Mouse (Mus musculus): ENCODE measurements around the gene Gnaq. TPM values are rescaled to one million over a fixed set of nuclear protein-coding genes. Genes with fewer than 3 reads are reported as not detected.

Gene Gnaq
- polyA plus RNA-seq, 1 experiment from 2014 or later, result 18.1 TPM

GRCm38 (mm10) chr19:16133721-16134570, 1.3 kb downstream of the Gnaq start:
- 3% methylated on average over 25 of the region's 25 CpGs for WGBS
- no peak for DNase-seq (ENCODE audit: low spot score)
- H3K9ac ChIP-seq (ENCODE audit: low read length), result peak overlapping the region; percentile 98

DNA sequence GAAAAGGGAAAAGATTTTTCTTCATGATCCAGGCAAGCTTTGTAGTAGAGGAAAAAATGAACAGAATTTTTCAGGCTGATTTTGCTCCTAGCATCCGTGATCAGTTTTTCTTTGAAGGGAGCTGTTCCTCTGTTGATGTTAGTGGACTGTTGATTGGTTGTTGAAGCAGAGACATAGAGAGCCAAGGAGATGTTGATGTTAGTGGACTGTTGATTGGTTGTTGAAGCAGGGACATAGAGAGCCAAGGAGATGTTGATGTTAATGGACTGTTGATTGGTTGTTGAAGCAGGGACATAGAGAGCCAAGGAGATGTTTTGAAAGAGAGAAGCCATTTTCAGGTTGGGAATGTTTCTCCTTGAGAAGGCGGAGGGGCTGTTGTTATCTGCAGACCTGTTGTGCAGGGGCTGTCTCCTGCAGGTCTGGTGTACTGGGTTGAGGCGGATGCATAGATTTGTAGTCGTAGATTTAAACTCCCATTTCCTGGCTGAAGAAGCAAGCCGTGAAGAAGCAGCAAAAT, 5.5 kb downstream of the Gnaq start:
- H3K9ac ChIP-seq (ENCODE audit: low read length), result no peak overlapping the region
- TF ChIP-seq EP300 (optimal IDR thresholded peaks at IDR 0.05), result no peak
- TF ChIP-seq CTCF (IDR thresholded peaks at IDR 0.05; ENCODE audit: low read depth), result no peak
- H3K27ac ChIP-seq (replicated peaks), result no peak overlapping the region
- no peak overlapping the region; the same call in 1 of the 2 replicates for H3K4me2 ChIP-seq (replicated peaks; ENCODE audit: low read depth)
- no peaks in the 10 kb centered on the region for H3K9me3 ChIP-seq (ENCODE audit: control insufficient read depth, low read length)
- 54% methylated on average over 5 of the region's 5 CpGs for WGBS
- H3K36me3 ChIP-seq (ENCODE audit: control insufficient read depth, insufficient read depth, low read length), result no peaks in the 10 kb centered on the region
- ATAC-seq (ENCODE audit: low FRiP score, low TSS enrichment) (no peak), DNase-seq (ENCODE audit: low spot score) (no peak)
- H3K27me3 ChIP-seq (ENCODE audit: control insufficient read depth, insufficient read depth, low read length), result no peaks in the 10 kb centered on the region
- H3K4me3 ChIP-seq (ENCODE audit: low read depth, low read length), result no peak overlapping the region
- peaks cover 13% of the 10 kb centered on the region for H3K4me1 ChIP-seq (replicated peaks; ENCODE audit: control insufficient read depth, insufficient read depth)

More at GRCm38 (mm10) chr19:16133721-16134570, 1.3 kb downstream of the Gnaq start:
- H3K27me3 ChIP-seq (ENCODE audit: control insufficient read depth, insufficient read depth, low read length), result no peaks in the 10 kb centered on the region
- H3K36me3 ChIP-seq (ENCODE audit: control insufficient read depth, insufficient read depth, low read length), result no peaks in the 10 kb centered on the region
- peaks cover 14% of the 10 kb centered on the region for H3K4me1 ChIP-seq (replicated peaks; ENCODE audit: control insufficient read depth, insufficient read depth)
- H3K4me2 ChIP-seq (replicated peaks; ENCODE audit: low read depth), result peak overlapping the region; percentile 75
- peak overlapping the region; percentile 97 for H3K4me3 ChIP-seq (ENCODE audit: low read depth, low read length)
- H3K9me3 ChIP-seq (ENCODE audit: control insufficient read depth, low read length), result no peaks in the 10 kb centered on the region
- ATAC-seq (ENCODE audit: low FRiP score, low TSS enrichment), result no peak
- TF ChIP-seq EP300 (optimal IDR thresholded peaks at IDR 0.05) (no peak), CTCF (IDR thresholded peaks at IDR 0.05; ENCODE audit: low read depth) (no peak)
- peak overlapping the region; percentile 98 for H3K27ac ChIP-seq (replicated peaks)

GRCm38 (mm10) chr19:16140710-16141109, 8.1 kb downstream of the Gnaq start:
- no peak for ATAC-seq (ENCODE audit: low FRiP score, low TSS enrichment)
- H3K9me3 ChIP-seq (ENCODE audit: control insufficient read depth, low read length), result no peaks in the 10 kb centered on the region
- TF ChIP-seq CTCF (IDR thresholded peaks at IDR 0.05; ENCODE audit: low read depth), result no peak
- no peak for TF ChIP-seq EP300 (optimal IDR thresholded peaks at IDR 0.05)
- DNase-seq (ENCODE audit: low spot score), result no peak
- WGBS, result 62% methylated on average over 4 of the region's 4 CpGs
- H3K4me2 ChIP-seq (replicated peaks; ENCODE audit: low read depth), result no peak overlapping the region
- no peak overlapping the region for H3K27ac ChIP-seq (replicated peaks)
- no peaks in the 10 kb centered on the region for H3K27me3 ChIP-seq (ENCODE audit: control insufficient read depth, insufficient read depth, low read length)
- peaks cover 7% of the 10 kb centered on the region for H3K4me1 ChIP-seq (replicated peaks; ENCODE audit: control insufficient read depth, insufficient read depth)
- no peaks in the 10 kb centered on the region for H3K36me3 ChIP-seq (ENCODE audit: control insufficient read depth, insufficient read depth, low read length)
- no peak overlapping the region for H3K4me3 ChIP-seq (ENCODE audit: low read depth, low read length)
- no peak overlapping the region for H3K9ac ChIP-seq (ENCODE audit: low read length)

GRCm38 (mm10) chr19:16141857-16142256, 9.2 kb downstream of the Gnaq start:
- TF ChIP-seq EP300 (optimal IDR thresholded peaks at IDR 0.05) (no peak), CTCF (IDR thresholded peaks at IDR 0.05; ENCODE audit: low read depth) (no peak)
- Histone ChIP-seq H3K27ac (replicated peaks) (no peak overlapping the region), H3K36me3 (ENCODE audit: control insufficient read depth, insufficient read depth, low read length) (no peaks in the 10 kb centered on the region), H3K4me3 (ENCODE audit: low read depth, low read length) (no peak overlapping the region), H3K4me1 (replicated peaks; ENCODE audit: control insufficient read depth, insufficient read depth) (peaks cover 7% of the 10 kb centered on the region), H3K4me2 (replicated peaks; ENCODE audit: low read depth) (no peak overlapping the region), H3K9me3 (ENCODE audit: control insufficient read depth, low read length) (no peaks in the 10 kb centered on the region), H3K9ac (ENCODE audit: low read length) (no peak overlapping the region), H3K27me3 (ENCODE audit: control insufficient read depth, insufficient read depth, low read length) (no peaks in the 10 kb centered on the region)
- WGBS, result 67% methylated on average over 4 of the region's 4 CpGs
- no peak; the same call in 1 of the 2 replicates for ATAC-seq (ENCODE audit: low FRiP score, low TSS enrichment)
- no peak for DNase-seq (ENCODE audit: low spot score)

GRCm38 (mm10) chr19:16142990-16143389, 10.4 kb downstream of the Gnaq start:
- H3K9me3 ChIP-seq (ENCODE audit: control insufficient read depth, low read length), result no peaks in the 10 kb centered on the region
- peaks cover 7% of the 10 kb centered on the region for H3K4me1 ChIP-seq (replicated peaks; ENCODE audit: control insufficient read depth, insufficient read depth)
- DNase-seq (ENCODE audit: low spot score), result no peak
- 92% methylated on average over 10 of the region's 10 CpGs for WGBS
- no peak overlapping the region for H3K9ac ChIP-seq (ENCODE audit: low read length)
- no peak overlapping the region for H3K27ac ChIP-seq (replicated peaks)
- H3K4me2 ChIP-seq (replicated peaks; ENCODE audit: low read depth), result no peak overlapping the region
- no peak for ATAC-seq (ENCODE audit: low FRiP score, low TSS enrichment)
- H3K36me3 ChIP-seq (ENCODE audit: control insufficient read depth, insufficient read depth, low read length), result no peaks in the 10 kb centered on the region
- H3K4me3 ChIP-seq (ENCODE audit: low read depth, low read length), result no peak overlapping the region
- no peak for TF ChIP-seq CTCF (IDR thresholded peaks at IDR 0.05; ENCODE audit: low read depth)
- no peak for TF ChIP-seq EP300 (optimal IDR thresholded peaks at IDR 0.05)
- H3K27me3 ChIP-seq (ENCODE audit: control insufficient read depth, insufficient read depth, low read length), result no peaks in the 10 kb centered on the region

- no peak overlapping the region for H3K27ac ChIP-seq (replicated peaks)
- H3K9ac ChIP-seq (ENCODE audit: low read length), result no peak overlapping the region
- no peak overlapping the region for H3K4me2 ChIP-seq (replicated peaks; ENCODE audit: low read depth)
- TF ChIP-seq EP300 (optimal IDR thresholded peaks at IDR 0.05) (no peak), CTCF (IDR thresholded peaks at IDR 0.05; ENCODE audit: low read depth) (no peak)
- H3K4me3 ChIP-seq (ENCODE audit: low read depth, low read length), result no peak overlapping the region
- no peak for ATAC-seq (ENCODE audit: low FRiP score, low TSS enrichment)
- H3K9me3 ChIP-seq (ENCODE audit: control insufficient read depth, low read length), result no peaks in the 10 kb centered on the region
- H3K4me1 ChIP-seq (replicated peaks; ENCODE audit: control insufficient read depth, insufficient read depth), result no peaks in the 10 kb centered on the region
- DNase-seq (ENCODE audit: low spot score), result no peak
- WGBS, result 55% methylated on average over 6 of the region's 6 CpGs
- H3K27me3 ChIP-seq (ENCODE audit: control insufficient read depth, insufficient read depth, low read length), result no peaks in the 10 kb centered on the region
- H3K36me3 ChIP-seq (ENCODE audit: control insufficient read depth, insufficient read depth, low read length), result no peaks in the 10 kb centered on the region
These were observed 14.8 kb downstream of the Gnaq start for GRCm38 (mm10) chr19:16147446-16147845.
